Mouse (Mus musculus) midbrain, postnatal 0 days (tissue): ENCODE measurements around the gene Frem2. TPM values are rescaled to one million over a fixed set of nuclear protein-coding genes. Genes with fewer than 3 reads are reported as not detected.

Source experiments
- ATAC-seq: fragments of 200-750 bp; cut with Nextera tagmentation; 2 replicates; pipeline ENCODE4 v1.8.0; 2017; ENCODE audit warnings: moderate number of reproducible peaks, mild to moderate bottlenecking, moderate TSS enrichment, moderate library complexity; ENCODE audit not compliant: low FRiP score
- DNase-seq: peaks from one replicate; pipeline ENCODE4 v3.0.0-alpha.2; 2015; ENCODE audit warnings: low spot score
- H3K27ac ChIP-seq: fragments of 300-500 bp; sonication (generic); 2 replicates; pipeline ENCODE4 v1.5.1; 2014; ENCODE audit warnings: low read depth, mild to moderate bottlenecking, low read length, mixed read lengths
- H3K27me3 ChIP-seq: fragments of 300-500 bp; sonication (generic); 2 replicates; pipeline ENCODE4 v1.6.1; 2014; ENCODE audit warnings: low read length, control low read depth, mixed read lengths; ENCODE audit not compliant: insufficient read depth
- H3K36me3 ChIP-seq: fragments of 300-500 bp; sonication (generic); 2 replicates; pipeline ENCODE4 v1.6.1; 2014; ENCODE audit warnings: low read length, control low read depth, mixed read lengths; ENCODE audit not compliant: insufficient read depth
- H3K4me1 ChIP-seq: fragments of 300-500 bp; sonication (generic); 2 replicates; pipeline ENCODE4 v1.6.1; 2014; ENCODE audit warnings: mild to moderate bottlenecking, control low read depth, antibody characterized with exemption, low read length, mixed read lengths; ENCODE audit not compliant: insufficient read depth
- H3K4me2 ChIP-seq: fragments of 300-500 bp; sonication (generic); 2 replicates; pipeline ENCODE4 v1.6.1; 2014; ENCODE audit warnings: low read depth, mild to moderate bottlenecking, low read length, mixed read lengths; ENCODE audit not compliant: poor library complexity, severe bottlenecking
- H3K4me3 ChIP-seq: fragments of 300-500 bp; sonication (generic); 2 replicates; pipeline ENCODE4 v1.5.1; 2014; ENCODE audit warnings: low read depth, mild to moderate bottlenecking, low read length, moderate library complexity
- H3K9ac ChIP-seq: fragments of 300-500 bp; sonication (generic); replicated peaks from 2 replicates; pipeline ENCODE4 v1.6.1; 2014; ENCODE audit warnings: mild to moderate bottlenecking, low read length, moderate library complexity, mixed read lengths; ENCODE audit not compliant: poor library complexity, severe bottlenecking
- H3K9me3 ChIP-seq: fragments of 300-500 bp; sonication (generic); 2 replicates; pipeline ENCODE4 v1.6.1; 2016; ENCODE audit warnings: low read length, control low read depth
- CTCF ChIP-seq: IDR thresholded peaks from 2 replicates; pipeline ENCODE4 v1.5.1; 2016; ENCODE audit warnings: antibody characterized with exemption, mild to moderate bottlenecking
- WGBS: fragments of 180-500 bp; shearing (Covaris S2); extraction: QIAGEN DNeasy Blood & Tissue Kit; methylation state at CpG from one replicate; pipeline ENCODE4 v1.1.7; 2014; 5-methylcytosine and 5-hydroxymethylcytosine counted together
- polyA plus RNA-seq: library from polyadenylated mRNA; unstranded; fragments of >200 nt; fragmentation: Nextera tagmentation; extraction: Ambion mirVana; gene quantifications from 2 replicates; pipeline ENCODE4 v1.2.1, GENCODE M21; 2015
- total RNA-seq: library from RNA; depleted of rRNA; stranded (reverse); fragments of >200 nt; gene quantifications from 2 replicates; pipeline ENCODE4 v1.2.3, GENCODE M21; 2014; rRNA removed

Gene Frem2
- total RNA-seq (8.8 and 10.0 TPM in 2 replicates), polyA plus RNA-seq (1.0 and 1.5 TPM in 2 replicates)

GRCm38 (mm10) chr3:53656878-53657561 is at the start of gene Frem2:
TSS of gene Frem2 (minus strand) at chr3:53657355.
- DNase-seq (peak; percentile 89), ATAC-seq (peak; percentile 89)
- peak within 1 kb of the TSS; percentile 97 for H3K4me2 ChIP-seq
- H3K36me3 ChIP-seq, result no peaks in the 10 kb centered on the region
- H3K27ac ChIP-seq, result no peak within 1 kb of the TSS
- H3K27me3 ChIP-seq, result peaks cover 21% of the 10 kb centered on the region; the same call in 1 of the 2 replicates
- no peaks in the 10 kb centered on the region; the same call in 1 of the 2 replicates for H3K4me1 ChIP-seq
- peak within 1 kb of the TSS; percentile 49 for H3K4me3 ChIP-seq
- WGBS, result 1% methylated on average over 34 of the region's 34 CpGs
- no peak for TF ChIP-seq CTCF
- H3K9ac ChIP-seq, result peak within 1 kb of the TSS; percentile 29; the same call in 1 of the 2 replicates
- 0 out of 2 replicates have a peak, but pooled peaks cover 6% of the 10 kb centered on the region for H3K9me3 ChIP-seq

- TF ChIP-seq CTCF, result no peak
- Histone ChIP-seq H3K27me3 (no peaks in the 10 kb centered on the region), H3K4me1 (no peaks in the 10 kb centered on the region), H3K4me3 (no peak overlapping the region), H3K4me2 (no peak overlapping the region), H3K9me3 (no peaks in the 10 kb centered on the region), H3K27ac (no peak overlapping the region), H3K36me3 (no peaks in the 10 kb centered on the region), H3K9ac (no peak overlapping the region)
- 76% methylated on average over 6 of the region's 6 CpGs for WGBS
- DNase-seq (no peak), ATAC-seq (no peak)
Measured at GRCm38 (mm10) chr3:53705992-53706495, 48.9 kb upstream of the Frem2 start.

- ATAC-seq (no peak), DNase-seq (peak; percentile 35)
- Histone ChIP-seq H3K4me1 (no peaks in the 10 kb centered on the region), H3K4me3 (no peak overlapping the region), H3K9ac (no peak overlapping the region), H3K9me3 (no peaks in the 10 kb centered on the region), H3K27ac (no peak overlapping the region), H3K27me3 (no peaks in the 10 kb centered on the region), H3K36me3 (no peaks in the 10 kb centered on the region), H3K4me2 (no peak overlapping the region)
- 77% methylated on average over 8 of the region's 8 CpGs for WGBS
- TF ChIP-seq CTCF, result no peak
Measured at GRCm38 (mm10) chr3:53703126-53703505, 46.0 kb upstream of the Frem2 start.

- H3K4me2 ChIP-seq, result no peak overlapping the region
- ATAC-seq (no peak), DNase-seq (no peak)
- H3K27me3 ChIP-seq, result no peaks in the 10 kb centered on the region
- H3K4me1 ChIP-seq, result no peaks in the 10 kb centered on the region
- no peaks in the 10 kb centered on the region for H3K9me3 ChIP-seq
- no peak for TF ChIP-seq CTCF
- no peak overlapping the region for H3K4me3 ChIP-seq
- no peak overlapping the region for H3K27ac ChIP-seq
- H3K9ac ChIP-seq, result no peak overlapping the region
- WGBS, result 48% methylated on average over 9 of the region's 9 CpGs
- no peaks in the 10 kb centered on the region for H3K36me3 ChIP-seq
Measured at GRCm38 (mm10) chr3:53702421-53703125, 45.4 kb upstream of the Frem2 start.

- Histone ChIP-seq H3K4me2 (no peak overlapping the region), H3K4me3 (no peak overlapping the region), H3K9ac (no peak overlapping the region), H3K27me3 (no peaks in the 10 kb centered on the region), H3K4me1 (no peaks in the 10 kb centered on the region), H3K36me3 (no peaks in the 10 kb centered on the region), H3K27ac (no peak overlapping the region), H3K9me3 (no peaks in the 10 kb centered on the region)
- no peak for TF ChIP-seq CTCF
- no peak for ATAC-seq
- 46% methylated on average over 1 of the region's 1 CpGs for WGBS
- no peak for DNase-seq
Measured at GRCm38 (mm10) chr3:53701940-53702339, 44.8 kb upstream of the Frem2 start.

- no peaks in the 10 kb centered on the region for H3K36me3 ChIP-seq
- no peak for DNase-seq
- ATAC-seq, result no peak
Measured at GRCm38 (mm10) chr3:53687776-53688175, 30.6 kb upstream of the Frem2 start.

More at GRCm38 (mm10) chr3:53687776-53688175, 30.6 kb upstream of the Frem2 start:
- Histone ChIP-seq H3K9ac (no peak overlapping the region), H3K9me3 (no peaks in the 10 kb centered on the region), H3K4me2 (no peak overlapping the region), H3K27me3 (no peaks in the 10 kb centered on the region), H3K27ac (no peak overlapping the region), H3K4me3 (no peak overlapping the region), H3K4me1 (no peaks in the 10 kb centered on the region)
- 87% methylated on average over 6 of the region's 6 CpGs for WGBS
- no peak for TF ChIP-seq CTCF
